Mouse (Mus musculus) megakaryocyte-erythroid progenitor cell, adult 5-6 weeks (primary cell): ENCODE measurements at regions not wholly inside any gene's neighbourhood (a gene's known extent, or its start where the extent isn't known, plus 50 kb on each side); places are given as distances from the start of the nearest gene placed in this dataset.

Source experiments
- ATAC-seq: replicated peaks from 2 replicates; pipeline ENCODE4 v1.8.0; 2016; ENCODE audit warnings: mild to moderate bottlenecking, inconsistent platforms; ENCODE audit not compliant: severe bottlenecking, poor library complexity, low FRiP score, low TSS enrichment

DNA sequence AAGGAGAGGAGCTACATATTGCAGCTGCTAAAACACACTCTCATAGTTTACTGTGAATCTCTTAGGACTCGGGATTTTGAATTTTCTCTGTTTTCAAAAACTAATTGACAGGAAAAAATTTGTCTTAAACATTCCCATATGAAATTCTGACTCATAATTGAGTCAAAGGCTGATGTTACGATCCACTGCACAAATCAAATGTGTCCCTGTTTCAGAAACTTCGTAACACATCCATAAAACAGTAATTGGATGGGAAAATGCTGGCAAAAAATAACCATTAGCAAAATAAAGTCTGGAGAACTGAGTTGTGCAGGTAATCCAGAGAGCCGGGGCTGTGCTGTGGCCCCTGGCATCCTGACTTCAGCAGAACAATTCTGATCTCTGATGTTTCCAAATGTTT, 79.1 kb upstream of the 1700024P04Rik start:
- no peak for ATAC-seq

DNA sequence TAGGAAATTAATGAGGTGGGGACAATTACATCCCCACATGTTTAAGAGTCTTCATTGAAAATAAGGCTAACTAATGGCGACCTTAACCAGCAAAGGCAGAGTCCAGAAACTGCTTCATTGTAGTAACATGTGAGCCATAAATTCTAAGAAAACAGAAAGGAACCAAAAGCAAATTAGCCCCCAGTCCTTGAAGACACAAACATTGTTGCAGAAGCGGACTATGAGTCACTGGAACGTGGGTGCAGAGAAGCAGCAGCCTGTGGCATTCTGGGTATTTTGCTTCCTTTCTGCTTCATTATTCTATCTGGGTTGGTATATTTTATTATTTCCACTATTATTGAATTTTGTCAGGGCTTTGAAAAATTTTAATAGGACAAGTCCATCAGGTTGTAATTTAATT, 78.6 kb upstream of the 1700024P04Rik start:
- no peak for ATAC-seq

DNA sequence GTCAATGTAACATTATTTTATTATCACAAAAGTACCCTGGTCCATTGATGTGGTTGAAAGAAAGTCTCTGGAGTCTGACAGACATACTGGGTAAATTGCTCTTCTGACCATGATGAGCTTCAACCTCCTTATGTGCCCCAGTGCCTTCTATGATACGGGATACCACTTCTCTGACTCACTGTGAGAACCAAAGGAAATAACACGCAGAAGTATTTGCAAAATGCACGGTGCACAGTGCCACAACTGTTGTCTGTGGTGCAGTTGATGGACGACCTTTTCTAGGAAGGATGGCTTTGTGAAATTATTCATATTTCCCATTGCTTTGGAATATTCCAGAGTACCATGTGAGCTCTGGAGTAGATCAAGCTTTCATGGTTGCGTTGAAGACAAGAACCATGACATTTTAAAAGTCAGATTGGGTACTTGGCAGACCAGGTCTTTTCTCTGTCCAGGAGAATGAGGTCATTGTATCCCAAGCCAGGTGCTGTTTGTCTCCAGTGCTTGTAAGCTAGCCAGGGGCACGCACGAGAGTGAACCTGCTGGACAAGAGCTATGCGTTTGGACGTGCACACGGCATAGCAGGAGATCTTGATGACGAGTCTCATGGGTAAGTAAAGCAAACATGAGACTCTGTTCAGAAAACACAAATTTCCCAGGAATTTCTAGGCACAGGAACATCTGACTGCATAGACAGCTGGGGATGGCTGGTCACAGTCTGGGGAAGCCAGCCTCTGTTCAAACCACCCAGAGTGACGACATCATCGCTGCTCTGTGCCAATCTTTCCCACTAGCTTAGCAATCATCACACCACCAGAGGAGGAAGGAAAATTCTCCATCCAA, 74.0 kb upstream of the 1700024P04Rik start:
- no peak for ATAC-seq

DNA sequence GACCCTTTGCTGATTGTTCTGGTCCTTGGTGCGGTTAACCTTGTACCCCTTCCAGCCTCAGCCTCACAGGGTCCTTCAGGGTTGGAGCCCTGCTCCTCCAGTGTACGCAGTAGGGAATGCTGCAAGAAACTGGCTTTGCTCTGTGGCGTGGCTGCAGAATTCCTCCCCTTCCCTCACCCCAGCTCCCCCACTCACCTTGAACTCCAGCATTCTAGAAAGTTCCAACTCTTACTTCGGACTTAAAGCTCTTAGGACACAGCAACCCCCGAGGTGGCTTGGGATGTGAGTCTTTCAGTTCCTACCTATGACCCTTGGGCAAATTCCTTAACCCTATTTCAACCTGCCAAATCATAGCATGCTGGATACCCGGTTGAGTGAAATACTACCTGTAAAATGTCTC, 73.3 kb upstream of the 1700024P04Rik start:
- ATAC-seq: no peak

DNA sequence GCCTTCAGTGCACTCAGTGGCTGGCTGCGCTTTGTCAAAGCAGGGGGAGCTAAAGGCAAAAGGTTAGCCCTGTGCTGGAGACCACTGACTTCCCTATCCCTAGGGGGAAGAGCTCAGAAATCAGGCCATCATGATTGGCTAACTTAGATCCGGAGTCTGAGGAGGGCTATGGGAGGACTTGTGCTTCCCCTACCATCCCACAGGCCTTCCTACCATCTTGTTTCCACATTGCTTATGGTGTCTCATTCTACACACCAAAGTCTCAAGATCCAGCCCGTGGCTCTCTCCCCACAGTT, 72.9 kb upstream of the 1700024P04Rik start:
- no peak for ATAC-seq

DNA sequence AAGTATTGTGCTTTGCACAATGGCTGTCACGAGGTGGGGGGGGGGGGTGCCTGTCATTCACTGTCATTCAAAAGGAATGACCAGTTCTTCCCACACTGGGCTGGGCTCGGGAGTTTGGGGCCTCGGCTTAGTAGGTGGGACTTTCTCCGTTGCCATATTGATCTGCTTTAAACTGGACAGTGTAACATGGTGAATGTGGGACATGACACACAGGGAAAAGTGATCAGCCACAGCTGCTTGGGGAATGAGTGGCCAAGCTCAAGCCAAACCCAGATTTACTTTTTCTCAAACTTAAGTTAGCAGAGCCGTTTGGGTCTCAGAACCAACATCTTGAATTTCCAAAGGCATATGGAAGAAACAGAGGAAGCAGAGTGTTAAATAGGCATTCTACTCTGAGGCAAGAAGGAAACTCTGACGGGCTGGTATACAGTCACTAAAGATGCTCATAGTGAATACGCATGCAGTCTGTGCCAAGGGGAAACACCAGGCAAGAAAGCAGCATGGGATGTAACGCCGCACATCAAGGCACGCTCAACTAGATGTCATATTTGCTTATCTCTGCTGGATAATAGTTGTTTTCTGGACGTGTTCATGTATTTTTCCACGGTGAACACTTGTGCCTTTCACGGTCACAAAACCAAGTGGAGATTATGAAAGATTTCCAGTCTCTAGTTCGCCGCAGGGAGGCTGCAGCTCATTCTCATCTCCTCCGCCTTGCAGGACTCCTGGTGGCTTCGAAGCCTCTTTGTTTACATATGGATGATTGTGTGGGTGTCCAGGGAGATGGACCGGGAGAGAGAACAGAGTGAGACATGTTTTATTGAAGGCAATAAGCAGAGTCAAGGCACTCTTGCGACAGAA, 72.3 kb upstream of the 1700024P04Rik start:
- no peak for ATAC-seq

DNA sequence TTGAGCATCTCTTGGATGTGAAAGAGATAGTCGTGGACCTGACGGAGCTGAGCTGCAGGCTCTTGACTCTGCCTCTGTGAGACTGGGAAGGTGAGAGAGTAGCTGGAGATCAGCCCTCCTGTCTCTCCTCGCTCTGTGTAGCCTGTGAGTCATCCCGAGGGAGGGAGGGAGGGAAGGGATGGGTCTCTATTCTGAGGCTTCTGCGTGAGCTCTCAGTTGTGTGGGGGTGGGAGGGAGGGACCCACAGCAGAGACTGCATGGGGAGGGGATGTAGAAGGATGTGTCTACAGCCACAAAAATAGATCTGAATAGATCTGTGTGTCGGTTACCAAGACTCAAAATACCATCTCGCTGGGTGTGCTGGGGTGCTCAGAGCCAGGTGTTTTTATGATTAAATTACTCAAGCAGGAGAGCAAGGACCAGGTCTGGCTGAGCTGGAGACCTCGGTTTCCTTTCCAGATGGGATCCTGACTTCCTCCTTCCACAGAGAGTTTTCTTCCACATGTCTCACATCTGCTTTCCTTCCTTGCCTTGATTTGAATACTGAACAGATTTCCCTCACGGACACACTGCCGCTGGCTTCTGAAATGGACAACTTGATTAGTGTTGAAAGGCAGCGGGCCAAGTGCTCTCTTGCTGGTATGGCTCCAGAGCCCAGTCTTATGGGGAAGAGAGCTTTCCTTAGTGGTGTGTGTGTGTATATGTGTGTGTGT, 71.4 kb upstream of the 1700024P04Rik start:
- no peak for ATAC-seq

DNA sequence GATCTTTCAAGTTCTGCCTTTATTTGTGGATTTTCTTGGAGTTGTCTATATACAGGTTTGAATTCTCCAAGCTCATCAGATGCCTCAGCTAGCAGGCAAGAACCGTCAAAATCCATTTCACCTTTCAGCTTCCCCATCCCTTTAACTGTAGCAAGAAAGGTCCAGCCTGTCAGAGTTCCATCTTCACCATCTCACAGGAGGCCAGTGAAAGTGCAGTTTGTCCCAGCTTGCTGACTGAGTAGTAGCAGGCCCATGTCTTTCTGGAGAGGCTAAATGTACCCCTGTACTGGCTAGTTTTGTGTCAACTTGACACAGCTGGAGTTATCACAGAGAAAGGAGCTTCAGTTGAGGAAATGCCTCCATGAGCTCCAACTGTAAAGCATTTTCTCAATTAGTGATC, 67.7 kb upstream of the 1700024P04Rik start:
- no peak for ATAC-seq

DNA sequence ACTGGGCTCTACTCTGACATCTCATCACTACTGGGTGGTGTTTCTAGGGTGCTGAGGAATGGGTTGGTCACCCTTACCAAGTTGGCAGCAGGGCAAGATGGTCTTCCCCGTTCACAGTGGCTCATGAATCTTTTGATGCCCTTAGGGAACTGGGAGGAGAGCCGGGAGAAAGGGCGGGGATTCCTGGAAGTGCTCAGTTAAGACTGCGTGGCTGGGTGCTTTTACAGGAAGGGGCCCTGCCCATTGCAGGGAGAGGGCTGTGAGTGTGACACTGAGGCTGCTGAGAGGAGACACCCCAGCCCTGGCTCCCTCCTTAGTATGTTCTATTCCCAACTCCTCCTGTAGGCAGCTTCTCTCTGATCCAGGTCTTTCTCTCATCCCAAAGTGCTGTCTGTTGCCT, 65.3 kb upstream of the 1700024P04Rik start:
- no peak for ATAC-seq

DNA sequence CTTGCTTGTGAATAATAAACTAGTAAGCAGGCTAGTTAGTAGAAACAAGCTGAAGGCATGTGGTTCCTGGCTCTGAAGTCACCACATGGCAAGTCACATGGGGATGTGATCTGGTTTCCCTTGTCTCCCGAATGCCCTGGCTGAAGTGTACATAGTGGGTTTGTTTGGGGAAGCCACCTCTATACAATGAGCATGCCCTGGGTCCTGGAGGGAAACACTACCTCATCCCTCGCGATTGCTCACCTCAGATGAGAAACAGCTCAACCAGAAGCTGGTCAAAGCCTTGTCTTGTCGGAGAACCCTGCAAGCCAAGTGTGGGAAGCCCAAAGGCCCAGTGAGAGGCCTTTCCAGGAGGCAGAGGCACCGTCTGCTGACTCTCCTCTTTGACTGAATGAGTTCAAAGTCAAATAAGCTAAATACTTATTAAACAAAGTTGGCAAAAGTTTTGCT, 64.3 kb upstream of the 1700024P04Rik start:
- ATAC-seq: no peak

DNA sequence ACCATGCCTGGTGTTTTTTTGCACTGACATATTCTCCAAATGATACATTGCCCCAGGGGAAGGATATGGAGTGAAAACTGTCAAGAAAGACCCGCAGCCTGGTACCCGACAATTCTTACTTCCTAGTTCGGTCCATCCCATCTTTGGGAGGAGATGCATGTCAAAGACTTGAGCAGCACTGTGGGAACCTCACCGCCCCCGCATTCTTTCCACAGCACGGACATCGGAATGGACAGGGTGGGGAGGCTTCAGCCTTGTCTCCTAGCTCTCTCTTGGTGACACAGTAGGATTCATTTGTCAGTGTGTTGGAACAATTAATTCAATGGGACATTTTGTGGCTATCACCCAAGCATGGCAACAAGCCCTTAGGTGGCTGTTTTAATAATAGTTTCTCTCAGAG, 62.9 kb upstream of the 1700024P04Rik start:
- no peak for ATAC-seq

DNA sequence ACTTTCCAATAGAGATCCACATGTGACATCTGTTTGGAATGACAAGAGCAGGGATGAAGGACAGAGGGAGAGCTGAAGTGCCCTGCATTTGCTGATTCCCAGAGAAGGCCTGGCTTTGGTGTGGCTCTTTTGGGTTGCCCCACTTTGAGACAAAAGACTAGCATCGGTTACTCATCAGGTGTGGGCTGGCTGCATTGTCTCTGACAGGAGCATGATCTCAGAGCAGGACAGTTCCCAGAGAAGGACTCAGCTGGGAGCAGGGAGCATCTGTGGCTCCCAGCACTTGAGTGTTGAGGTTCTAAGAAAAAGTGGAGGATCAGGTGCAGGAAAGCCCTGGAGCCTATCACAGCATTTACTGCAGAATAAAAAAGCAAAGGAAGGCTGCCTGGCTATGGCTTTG, 62.4 kb upstream of the 1700024P04Rik start:
- no peak for ATAC-seq

DNA sequence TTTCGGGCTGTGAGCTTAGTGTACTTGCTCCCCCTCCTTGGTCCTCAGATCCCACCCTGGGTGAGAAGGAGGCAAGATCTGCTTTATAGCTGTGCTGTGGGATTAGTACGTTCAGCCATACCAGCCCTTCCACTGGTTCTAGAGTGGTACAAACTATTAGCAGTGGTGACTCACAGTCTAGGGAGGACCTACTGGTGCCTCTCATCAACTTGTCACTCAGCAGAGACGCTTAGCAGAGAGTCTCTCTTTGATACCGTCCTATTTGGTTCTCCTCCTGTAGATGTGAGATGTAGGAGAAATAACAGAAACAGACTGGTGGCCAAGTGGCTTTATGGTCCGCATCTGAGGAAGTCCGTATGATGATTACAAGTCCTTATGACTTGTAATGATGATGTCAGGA, 57.7 kb upstream of the 1700024P04Rik start:
- ATAC-seq: no peak

DNA sequence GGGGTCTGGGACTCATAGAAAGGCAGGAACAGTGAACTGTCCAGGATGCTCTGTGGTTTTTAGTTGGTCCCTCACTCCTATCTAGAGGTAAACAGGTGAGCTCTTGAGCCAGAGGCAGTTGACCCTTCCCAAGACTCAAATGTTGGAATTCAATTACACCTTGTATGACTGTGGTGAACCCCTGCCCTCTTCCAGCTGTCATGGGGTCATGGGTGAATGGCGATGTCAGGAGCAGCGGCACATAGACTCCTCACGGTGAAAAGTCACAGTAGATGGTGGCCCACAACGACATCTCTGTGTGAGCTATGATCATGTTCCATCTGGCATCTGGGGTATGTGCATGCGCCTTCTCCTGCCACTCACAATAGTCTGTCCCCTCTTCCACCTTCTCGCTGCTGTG, 56.9 kb upstream of the 1700024P04Rik start:
- no peak for ATAC-seq

DNA sequence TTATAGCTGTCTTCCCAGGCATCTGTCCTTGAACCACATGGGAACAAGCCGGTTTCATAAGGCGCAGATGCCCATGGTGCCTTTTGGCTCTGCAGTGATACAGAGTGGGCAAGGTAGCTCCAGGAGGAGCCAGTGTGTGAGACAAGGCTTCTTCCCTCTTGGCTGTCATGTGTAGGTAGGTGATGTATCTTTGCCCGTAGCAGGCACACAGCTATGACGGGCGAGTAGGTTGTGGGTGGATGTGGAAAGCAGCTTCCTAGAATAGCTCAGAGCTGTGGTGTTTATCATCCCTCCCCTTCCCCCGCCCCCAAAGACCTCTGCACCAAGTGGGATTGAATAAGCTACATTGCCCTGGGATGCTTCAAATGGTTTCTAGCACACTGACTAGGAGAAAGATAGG, 56.5 kb upstream of the 1700024P04Rik start:
- ATAC-seq: no peak

DNA sequence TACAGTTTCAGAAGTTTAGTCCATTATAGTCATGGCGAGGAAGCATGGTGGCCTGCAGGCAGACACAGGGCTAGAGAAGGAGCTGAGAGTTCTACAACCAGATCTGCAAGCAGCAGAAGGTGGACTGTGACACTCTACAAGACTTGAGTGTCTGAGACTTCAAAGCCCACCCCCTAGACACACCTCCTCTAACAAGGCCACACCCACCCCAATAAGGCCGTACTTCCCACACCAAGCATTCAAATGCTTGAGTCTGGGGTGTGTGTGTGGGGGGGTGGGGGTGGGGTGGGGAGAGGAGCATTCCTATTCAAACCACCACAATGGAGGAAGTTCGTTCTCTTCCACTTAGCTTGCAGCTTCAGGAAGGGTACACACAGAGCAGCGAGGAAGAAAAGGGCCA, 55.8 kb upstream of the 1700024P04Rik start:
- ATAC-seq: no peak

DNA sequence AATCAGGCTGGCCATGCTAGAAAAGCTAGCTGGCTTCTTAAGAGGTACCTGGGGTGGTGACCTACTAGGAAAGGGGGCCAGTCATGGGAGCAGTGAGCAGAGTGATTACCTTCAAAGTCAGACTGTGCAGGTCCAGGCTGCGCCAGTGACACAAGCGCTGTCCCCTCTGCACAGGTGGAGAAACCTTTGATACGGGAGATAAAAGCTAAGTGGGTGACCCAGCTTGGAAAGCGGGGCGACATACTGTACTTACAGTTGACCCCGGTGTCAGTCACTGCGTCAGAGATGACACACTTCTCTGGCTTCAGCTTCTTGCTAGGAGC, 54.7 kb upstream of the 1700024P04Rik start:
- ATAC-seq: no peak

DNA sequence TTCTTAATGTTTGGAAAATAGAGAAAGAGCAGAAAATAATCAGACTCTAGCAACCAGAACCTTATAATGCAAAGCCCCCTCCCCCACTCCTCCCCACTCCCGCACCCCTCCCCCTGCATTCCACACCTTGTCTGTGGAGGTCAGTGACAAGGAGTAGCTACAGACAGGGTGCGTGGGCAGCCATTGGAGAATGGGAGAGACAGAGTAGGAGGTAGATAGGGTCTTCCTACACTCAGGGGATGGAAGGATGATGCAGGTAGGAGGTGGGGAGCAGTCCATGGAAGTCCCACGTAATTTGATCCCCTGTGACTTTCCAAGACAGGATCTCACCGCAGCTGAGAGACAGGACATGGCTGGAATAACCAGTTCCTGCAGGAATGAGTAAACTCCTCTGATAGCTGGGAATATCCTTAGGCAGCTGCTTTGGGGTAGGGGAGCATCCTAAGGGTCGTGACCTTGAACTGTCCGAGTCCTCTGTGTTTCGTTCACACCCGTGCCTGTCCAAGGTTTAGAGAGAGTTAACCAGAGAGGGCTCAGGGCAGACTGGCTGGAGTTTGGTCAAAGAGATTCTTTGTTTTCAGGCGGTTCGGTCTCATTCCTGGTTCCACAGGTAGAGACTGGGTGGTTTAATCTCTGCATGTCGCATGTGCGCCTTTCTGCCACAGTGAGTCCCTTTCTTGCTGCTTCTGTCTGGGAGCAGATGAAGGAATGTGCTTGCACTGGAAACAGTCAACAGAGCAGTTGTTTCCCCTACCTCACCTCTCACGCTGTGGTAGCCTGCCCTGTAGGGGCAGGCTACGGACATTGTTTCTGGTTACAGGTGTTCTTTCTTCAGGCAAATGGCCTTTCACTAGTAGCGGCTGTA, 54.1 kb upstream of the 1700024P04Rik start:
- no peak for ATAC-seq

DNA sequence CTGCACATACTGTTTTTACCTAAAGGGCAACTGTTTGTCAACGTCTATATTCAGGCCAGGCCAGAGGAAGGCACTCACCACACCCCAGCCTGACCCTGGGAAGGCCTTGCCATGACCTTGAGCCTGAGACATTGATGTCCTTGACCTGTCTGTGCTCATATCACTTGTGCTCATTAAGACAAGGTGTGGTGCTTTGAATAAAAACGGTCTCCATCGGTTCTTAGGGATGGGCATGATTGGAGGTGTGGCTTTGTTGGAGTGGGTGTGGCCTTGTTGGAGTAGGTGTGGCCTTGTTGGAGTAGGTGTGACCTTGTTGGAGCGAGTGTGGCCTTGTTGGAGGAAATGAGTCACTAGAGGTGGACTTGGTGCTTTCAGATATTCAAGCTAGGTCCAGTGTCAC, 52.8 kb upstream of the 1700024P04Rik start:
- no peak for ATAC-seq
